Mouse (Mus musculus): ENCODE data around the gene Aif1l. TPM values are rescaled to one million over a fixed set of nuclear protein-coding genes. Genes with fewer than 3 reads are reported as not detected.

Gene Aif1l
- polyA plus RNA-seq, 1 experiment from 2014 or later = 55.4 TPM

DNA sequence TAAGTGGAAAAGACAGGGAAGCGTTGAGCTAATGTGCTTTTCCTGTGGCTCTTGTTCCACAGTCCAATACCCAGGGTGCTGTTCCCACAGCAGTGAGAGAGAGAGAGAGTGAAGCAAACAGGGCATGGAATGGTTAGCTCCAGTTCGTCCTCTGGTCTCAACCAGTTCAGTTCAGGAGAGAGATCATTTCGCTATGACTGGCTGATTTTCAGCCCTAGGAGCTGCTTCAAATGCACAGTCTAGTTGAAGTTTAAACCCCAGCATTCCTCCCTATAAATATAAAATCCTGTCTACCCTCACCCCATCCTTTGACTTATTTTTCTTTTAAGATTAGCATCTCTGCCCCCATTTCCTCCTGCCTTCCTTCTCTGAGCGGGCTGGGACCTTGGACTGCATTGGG, 22.6 kb downstream of the Aif1l start:
- Histone ChIP-seq H3K4me1 (ENCODE audit: control insufficient read depth, insufficient read depth, low read length) (peaks cover 14% of the 10 kb centered on the region), H3K27ac (ENCODE audit: low read length) (no peak overlapping the region), H3K9ac (ENCODE audit: low read length) (no peak overlapping the region), H3K36me3 (ENCODE audit: control insufficient read depth, insufficient read depth) (peaks cover 12% of the 10 kb centered on the region), H3K4me2 (ENCODE audit: low read depth, low read length) (no peak overlapping the region), H3K27me3 (ENCODE audit: control insufficient read depth, insufficient read depth, low read length) (no peaks in the 10 kb centered on the region), H3K9me3 (replicated peaks; ENCODE audit: control insufficient read depth, low read length) (no peaks in the 10 kb centered on the region), H3K4me3 (ENCODE audit: low read length) (no peak overlapping the region)
- 76% methylated on average over 4 of the region's 4 CpGs for WGBS
- ATAC-seq (replicated peaks; ENCODE audit: extremely low read depth, insufficient read depth, low FRiP score) = no peak

DNA sequence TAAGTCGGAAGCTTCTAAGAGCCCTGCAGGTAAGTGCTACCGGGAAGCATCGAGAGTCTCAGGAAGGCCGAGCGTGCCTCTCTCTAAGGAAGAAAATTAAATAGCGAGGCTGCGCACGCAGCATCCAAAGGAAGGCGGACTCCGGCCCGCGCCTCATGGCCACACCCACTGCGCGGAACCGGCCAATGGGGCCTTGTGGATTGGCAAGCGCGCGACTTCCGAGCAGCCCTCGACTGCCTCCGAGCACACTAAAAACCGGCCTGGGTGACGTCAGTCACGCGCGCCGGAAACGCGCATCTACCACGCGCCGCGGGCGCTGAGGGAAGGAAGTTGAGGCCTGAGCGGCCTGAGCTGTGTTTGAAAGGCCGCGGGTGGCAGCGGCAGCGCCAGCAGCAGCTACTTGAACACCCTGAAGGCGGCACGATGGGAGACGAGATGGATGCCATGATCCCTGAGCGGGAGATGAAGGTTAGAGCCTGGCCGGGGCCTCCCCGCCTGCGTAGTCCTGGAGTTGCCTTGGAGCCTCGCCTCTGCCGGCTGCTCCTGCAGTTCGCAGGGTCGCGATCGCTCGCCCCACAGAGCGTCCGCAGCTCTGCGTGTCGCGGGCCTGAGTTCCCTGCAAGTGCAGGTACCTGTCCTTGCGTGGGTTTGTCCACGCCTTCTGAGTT, 24.3 kb downstream of the Aif1l start, which contains the start of gene Nup214:
Gene Nup214, plus strand, starts transcription at position 296 of the 668 bp plus-strand sequence.
- peak within 1 kb of the TSS; percentile 96 for H3K9ac ChIP-seq (ENCODE audit: low read length)
- ATAC-seq (replicated peaks; ENCODE audit: extremely low read depth, insufficient read depth, low FRiP score) = peak; percentile 100
- H3K4me3 ChIP-seq (ENCODE audit: low read length) = peak within 1 kb of the TSS; percentile 92
- WGBS = under 1% methylated on average over 60 of the region's 60 CpGs
- peaks cover 26% of the 10 kb centered on the region for H3K36me3 ChIP-seq (ENCODE audit: control insufficient read depth, insufficient read depth)
- H3K27me3 ChIP-seq (ENCODE audit: control insufficient read depth, insufficient read depth, low read length) = no peaks in the 10 kb centered on the region
- H3K27ac ChIP-seq (ENCODE audit: low read length) = peak within 1 kb of the TSS; percentile 68
- H3K4me2 ChIP-seq (ENCODE audit: low read depth, low read length) = peak within 1 kb of the TSS; percentile 97
- H3K4me1 ChIP-seq (ENCODE audit: control insufficient read depth, insufficient read depth, low read length) = peaks cover 14% of the 10 kb centered on the region
- H3K9me3 ChIP-seq (replicated peaks; ENCODE audit: control insufficient read depth, low read length) = no peaks in the 10 kb centered on the region

DNA sequence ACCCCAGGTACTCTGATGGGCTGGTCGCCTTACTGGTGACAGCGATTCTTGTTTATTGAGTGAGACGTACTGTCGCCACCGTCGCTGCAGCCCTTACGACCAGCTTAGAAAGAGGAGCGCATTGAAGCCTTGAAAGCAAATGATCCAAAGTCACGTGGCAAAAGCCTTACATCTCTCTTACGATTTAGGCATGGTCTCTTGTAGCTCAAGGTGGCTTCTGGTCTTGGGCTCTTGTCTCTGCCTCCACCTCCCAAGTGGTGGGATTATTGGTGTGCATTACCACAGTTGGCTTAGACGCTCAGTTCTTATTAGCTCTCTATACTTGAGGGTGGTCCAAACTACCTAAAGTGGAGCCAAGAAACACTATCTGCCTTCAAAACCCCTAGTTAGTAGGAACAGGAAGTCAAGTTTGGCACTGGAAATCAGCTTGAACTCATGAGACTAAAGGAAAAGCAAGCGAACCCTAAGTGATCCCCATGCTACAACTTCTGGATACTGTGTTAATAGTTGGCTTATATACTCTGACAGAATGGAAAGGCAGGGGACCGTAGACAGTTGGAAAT, 25.0 kb downstream of the Aif1l start:
- H3K27ac ChIP-seq (ENCODE audit: low read length) = peak overlapping the region; percentile 68
- peaks cover 30% of the 10 kb centered on the region for H3K36me3 ChIP-seq (ENCODE audit: control insufficient read depth, insufficient read depth)
- no peaks in the 10 kb centered on the region for H3K27me3 ChIP-seq (ENCODE audit: control insufficient read depth, insufficient read depth, low read length)
- H3K4me2 ChIP-seq (ENCODE audit: low read depth, low read length) = peak overlapping the region; percentile 97
- ATAC-seq (replicated peaks; ENCODE audit: extremely low read depth, insufficient read depth, low FRiP score) = 0 out of 2 replicates have a peak, but pooled peaks have one; percentile 6
- peak overlapping the region; percentile 92 for H3K4me3 ChIP-seq (ENCODE audit: low read length)
- peak overlapping the region; percentile 96 for H3K9ac ChIP-seq (ENCODE audit: low read length)
- no peaks in the 10 kb centered on the region for H3K9me3 ChIP-seq (replicated peaks; ENCODE audit: control insufficient read depth, low read length)
- 8% methylated on average over 13 of the region's 13 CpGs for WGBS
- H3K4me1 ChIP-seq (ENCODE audit: control insufficient read depth, insufficient read depth, low read length) = peaks cover 14% of the 10 kb centered on the region

DNA sequence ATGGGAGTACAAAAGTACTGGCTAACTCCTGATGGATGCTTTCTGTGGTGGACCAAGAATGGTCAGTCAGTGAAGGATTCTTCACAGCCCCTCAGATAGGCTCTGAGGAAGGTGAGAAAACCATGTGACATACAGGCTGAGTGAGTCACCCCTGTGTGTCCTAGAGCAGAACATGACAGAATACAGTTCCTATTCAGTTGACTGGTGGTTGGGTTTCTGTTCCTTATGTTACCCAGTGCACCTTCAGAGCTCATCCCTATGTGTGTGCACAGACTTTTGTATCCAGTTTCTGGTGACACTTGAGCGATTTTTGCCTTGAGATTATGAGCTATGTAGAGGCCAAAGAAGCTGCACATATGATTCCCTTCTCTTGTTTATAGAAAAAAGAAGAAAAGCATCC, 37.8 kb downstream of the Aif1l start:
- H3K27ac ChIP-seq (ENCODE audit: low read length) = no peak overlapping the region
- H3K4me1 ChIP-seq (ENCODE audit: control insufficient read depth, insufficient read depth, low read length) = no peaks in the 10 kb centered on the region
- H3K9ac ChIP-seq (ENCODE audit: low read length) = no peak overlapping the region
- no peak overlapping the region for H3K4me3 ChIP-seq (ENCODE audit: low read length)
- no peak for ATAC-seq (replicated peaks; ENCODE audit: extremely low read depth, insufficient read depth, low FRiP score)
- WGBS = 89% methylated on average over 1 of the region's 1 CpGs
- no peaks in the 10 kb centered on the region for H3K27me3 ChIP-seq (ENCODE audit: control insufficient read depth, insufficient read depth, low read length)
- H3K36me3 ChIP-seq (ENCODE audit: control insufficient read depth, insufficient read depth) = peaks cover 73% of the 10 kb centered on the region
- H3K4me2 ChIP-seq (ENCODE audit: low read depth, low read length) = no peak overlapping the region
- H3K9me3 ChIP-seq (replicated peaks; ENCODE audit: control insufficient read depth, low read length) = no peaks in the 10 kb centered on the region

DNA sequence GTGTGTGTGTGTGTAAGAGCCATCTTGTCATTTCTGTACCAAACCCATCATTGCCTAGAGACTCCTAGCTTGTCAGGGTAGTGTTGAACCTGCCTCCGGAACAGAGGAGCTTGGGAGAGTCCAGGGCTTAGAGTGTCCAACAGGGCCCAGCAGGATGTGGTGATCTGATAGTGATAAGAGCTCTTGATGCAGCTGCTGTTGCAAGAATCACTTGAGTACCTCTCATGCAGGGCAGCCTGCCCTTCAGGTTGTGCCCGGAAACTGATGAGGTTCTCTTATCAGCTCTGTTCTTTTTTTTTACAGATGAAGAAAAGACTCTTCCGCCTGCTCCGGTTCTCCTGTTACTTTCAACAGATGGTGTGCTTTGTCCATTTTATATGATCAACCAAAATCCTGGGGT, 41.0 kb downstream of the Aif1l start:
- Histone ChIP-seq H3K36me3 (ENCODE audit: control insufficient read depth, insufficient read depth) (peaks cover 70% of the 10 kb centered on the region), H3K27ac (ENCODE audit: low read length) (no peak overlapping the region)
- WGBS = 83% methylated on average over 4 of the region's 4 CpGs

DNA sequence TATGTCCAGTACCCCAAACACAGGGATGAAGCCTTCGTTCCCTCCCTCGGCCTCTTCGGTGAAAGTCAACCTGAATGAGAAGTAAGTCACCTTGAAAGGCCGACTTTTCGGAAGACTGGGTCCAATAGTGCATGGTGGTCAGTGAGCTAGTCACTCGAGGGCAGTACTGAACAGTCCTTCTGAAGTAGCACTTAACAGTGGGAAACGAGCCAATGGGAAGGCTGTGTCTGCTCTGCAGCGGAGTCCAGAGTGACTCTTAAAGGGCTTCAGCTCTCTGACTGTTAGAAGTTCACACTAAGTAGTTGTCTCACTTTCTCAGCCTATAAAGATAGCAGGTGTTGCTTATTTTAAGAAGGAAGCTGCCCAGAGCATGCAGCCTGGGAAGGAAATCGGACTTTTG, 45.0 kb downstream of the Aif1l start:
- H3K9me3 ChIP-seq (replicated peaks; ENCODE audit: control insufficient read depth, low read length) = no peaks in the 10 kb centered on the region
- no peaks in the 10 kb centered on the region for H3K4me1 ChIP-seq (ENCODE audit: control insufficient read depth, insufficient read depth, low read length)
- H3K27me3 ChIP-seq (ENCODE audit: control insufficient read depth, insufficient read depth, low read length) = no peaks in the 10 kb centered on the region
- no peak overlapping the region for H3K9ac ChIP-seq (ENCODE audit: low read length)
- no peak for ATAC-seq (replicated peaks; ENCODE audit: extremely low read depth, insufficient read depth, low FRiP score)
- H3K36me3 ChIP-seq (ENCODE audit: control insufficient read depth, insufficient read depth) = peaks cover 74% of the 10 kb centered on the region
- no peak overlapping the region for H3K27ac ChIP-seq (ENCODE audit: low read length)
- no peak overlapping the region for H3K4me2 ChIP-seq (ENCODE audit: low read depth, low read length)
- WGBS = 74% methylated on average over 9 of the region's 9 CpGs
- no peak overlapping the region for H3K4me3 ChIP-seq (ENCODE audit: low read length)

More for the DNA sequence above, 41.0 kb downstream of the Aif1l start:
- Histone ChIP-seq H3K4me1 (ENCODE audit: control insufficient read depth, insufficient read depth, low read length) (no peaks in the 10 kb centered on the region), H3K9me3 (replicated peaks; ENCODE audit: control insufficient read depth, low read length) (no peaks in the 10 kb centered on the region), H3K4me2 (ENCODE audit: low read depth, low read length) (no peak overlapping the region), H3K9ac (ENCODE audit: low read length) (no peak overlapping the region), H3K27me3 (ENCODE audit: control insufficient read depth, insufficient read depth, low read length) (no peaks in the 10 kb centered on the region), H3K4me3 (ENCODE audit: low read length) (no peak overlapping the region)
- no peak for ATAC-seq (replicated peaks; ENCODE audit: extremely low read depth, insufficient read depth, low FRiP score)

DNA sequence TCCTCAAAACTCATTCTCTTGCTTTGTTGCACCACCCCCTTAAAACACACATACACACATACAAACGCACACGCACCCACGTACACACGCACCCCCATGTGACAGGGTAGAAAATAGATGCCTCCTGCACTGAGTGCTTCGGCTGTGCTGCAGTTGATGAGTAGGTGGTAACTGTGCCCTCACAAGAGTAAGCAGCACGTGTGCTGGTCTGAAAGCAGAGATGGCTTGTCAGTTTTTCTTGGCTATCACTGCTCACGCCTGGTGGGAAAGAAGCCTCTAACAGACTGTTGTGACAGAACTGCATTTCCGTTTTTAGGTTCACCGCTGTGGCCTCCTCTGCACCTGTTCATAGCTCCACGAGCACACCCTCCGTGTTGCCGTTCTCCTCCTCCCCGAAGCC, 46.1 kb downstream of the Aif1l start:
- WGBS = 94% methylated on average over 13 of the region's 13 CpGs
- ATAC-seq (replicated peaks; ENCODE audit: extremely low read depth, insufficient read depth, low FRiP score) = no peak
- H3K36me3 ChIP-seq (ENCODE audit: control insufficient read depth, insufficient read depth) = peaks cover 64% of the 10 kb centered on the region

DNA sequence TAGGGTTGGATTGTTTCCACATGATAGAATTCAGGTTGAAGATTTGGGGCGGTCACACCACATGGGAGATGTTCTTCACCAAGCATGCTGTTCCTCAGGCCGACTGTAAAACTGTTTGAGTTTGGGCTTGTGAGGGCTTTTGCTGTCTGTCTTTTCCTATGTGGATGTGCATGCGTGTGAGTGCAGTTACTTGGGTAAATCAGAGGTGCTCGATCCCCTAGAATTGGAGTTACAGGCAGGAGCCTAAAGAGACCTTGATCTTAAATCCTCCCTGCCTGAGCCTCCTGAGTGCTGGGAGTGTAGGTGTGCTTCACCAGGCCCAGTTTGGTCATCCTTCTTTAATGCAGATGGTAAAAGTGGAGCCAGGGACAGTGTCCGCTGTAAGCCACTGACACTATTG, 47.6 kb downstream of the Aif1l start:
- H3K9ac ChIP-seq (ENCODE audit: low read length) = no peak overlapping the region
- H3K4me3 ChIP-seq (ENCODE audit: low read length) = no peak overlapping the region
- no peaks in the 10 kb centered on the region for H3K4me1 ChIP-seq (ENCODE audit: control insufficient read depth, insufficient read depth, low read length)
- 93% methylated on average over 5 of the region's 5 CpGs for WGBS
- ATAC-seq (replicated peaks; ENCODE audit: extremely low read depth, insufficient read depth, low FRiP score) = no peak
- H3K27ac ChIP-seq (ENCODE audit: low read length) = no peak overlapping the region
- no peaks in the 10 kb centered on the region for H3K27me3 ChIP-seq (ENCODE audit: control insufficient read depth, insufficient read depth, low read length)
- no peaks in the 10 kb centered on the region for H3K9me3 ChIP-seq (replicated peaks; ENCODE audit: control insufficient read depth, low read length)
- peaks cover 56% of the 10 kb centered on the region for H3K36me3 ChIP-seq (ENCODE audit: control insufficient read depth, insufficient read depth)
- no peak overlapping the region for H3K4me2 ChIP-seq (ENCODE audit: low read depth, low read length)

More for the DNA sequence above, 46.1 kb downstream of the Aif1l start:
- Histone ChIP-seq H3K27ac (ENCODE audit: low read length) (no peak overlapping the region), H3K9me3 (replicated peaks; ENCODE audit: control insufficient read depth, low read length) (no peaks in the 10 kb centered on the region), H3K4me3 (ENCODE audit: low read length) (no peak overlapping the region), H3K27me3 (ENCODE audit: control insufficient read depth, insufficient read depth, low read length) (no peaks in the 10 kb centered on the region), H3K9ac (ENCODE audit: low read length) (no peak overlapping the region), H3K4me1 (ENCODE audit: control insufficient read depth, insufficient read depth, low read length) (no peaks in the 10 kb centered on the region), H3K4me2 (ENCODE audit: low read depth, low read length) (no peak overlapping the region)

DNA sequence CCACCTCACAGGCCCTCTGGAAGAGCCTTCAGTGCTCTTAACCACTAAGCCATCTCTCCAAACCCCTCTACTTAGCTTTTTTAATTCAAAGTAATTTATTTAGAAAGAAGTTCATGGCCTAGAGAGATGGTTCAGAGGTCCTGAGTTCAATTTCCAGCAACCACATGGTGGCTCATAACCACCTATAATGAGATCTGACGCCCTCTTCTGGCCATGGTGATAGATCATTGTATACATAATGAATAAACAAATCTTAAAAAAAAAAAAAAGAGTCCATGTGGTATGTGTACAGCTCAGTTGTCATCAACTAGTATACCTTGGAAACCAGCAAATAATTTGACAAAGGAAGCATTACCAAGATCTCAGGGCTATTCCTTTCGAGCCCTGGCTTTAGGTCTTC, 48.5 kb downstream of the Aif1l start:
- no peak overlapping the region for H3K27ac ChIP-seq (ENCODE audit: low read length)
- H3K9me3 ChIP-seq (replicated peaks; ENCODE audit: control insufficient read depth, low read length) = no peaks in the 10 kb centered on the region
- H3K4me2 ChIP-seq (ENCODE audit: low read depth, low read length) = no peak overlapping the region
- ATAC-seq (replicated peaks; ENCODE audit: extremely low read depth, insufficient read depth, low FRiP score) = no peak
- H3K4me1 ChIP-seq (ENCODE audit: control insufficient read depth, insufficient read depth, low read length) = no peaks in the 10 kb centered on the region
- 70% methylated on average over 2 of the region's 2 CpGs for WGBS
- no peak overlapping the region for H3K4me3 ChIP-seq (ENCODE audit: low read length)
- H3K9ac ChIP-seq (ENCODE audit: low read length) = no peak overlapping the region
- H3K27me3 ChIP-seq (ENCODE audit: control insufficient read depth, insufficient read depth, low read length) = no peaks in the 10 kb centered on the region
- H3K36me3 ChIP-seq (ENCODE audit: control insufficient read depth, insufficient read depth) = peaks cover 56% of the 10 kb centered on the region
